ENCODE assay signal across 8 mouse cellular contexts in genomic region chr5:122925534-122925958, GRCm38 (mm10).
DNase-seq lines count a peak whose midpoint lies in the region; ATAC-seq lines count a peak whose summit lies in the region.

No protein-coding gene starts in this region.

- H3K27me3 ChIP-seq in midbrain, embryonic 10.5 days (ENCODE audit: low read depth, poor library complexity, severe bottlenecking) = no peaks in the 10 kb centered on the region
- no peaks in the 10 kb centered on the region for H3K27me3 ChIP-seq in midbrain, embryonic 13.5 days
- H3K27me3 ChIP-seq in hindbrain, embryonic 15.5 days = no peaks in the 10 kb centered on the region

- no peaks in the 10 kb centered on the region for H3K4me1 ChIP-seq in midbrain, embryonic 10.5 days
- 0 out of 2 replicates have a peak, but pooled peaks cover 4% of the 10 kb centered on the region for H3K4me1 ChIP-seq in midbrain, embryonic 13.5 days (replicated peaks)
- H3K4me1 ChIP-seq in hindbrain, embryonic 15.5 days (replicated peaks) = 0 out of 2 replicates have a peak, but pooled peaks cover 5% of the 10 kb centered on the region

- no peaks in the 10 kb centered on the region for H3K9me3 ChIP-seq in midbrain, embryonic 10.5 days (replicated peaks)
- no peaks in the 10 kb centered on the region for H3K9me3 ChIP-seq in midbrain, embryonic 13.5 days
- no peaks in the 10 kb centered on the region for H3K9me3 ChIP-seq in hindbrain, embryonic 15.5 days

- H3K9ac ChIP-seq in midbrain, embryonic 13.5 days (replicated peaks) = no peak overlapping the region
- H3K9ac ChIP-seq in hindbrain, embryonic 15.5 days = no peak overlapping the region

- H3K27ac ChIP-seq in midbrain, embryonic 10.5 days (replicated peaks) = no peak overlapping the region
- H3K27ac ChIP-seq in midbrain, embryonic 13.5 days = no peak overlapping the region
- H3K27ac ChIP-seq in hindbrain, embryonic 15.5 days (replicated peaks) = peak overlapping the region; percentile 37; the same call in 1 of the 2 replicates

- peak; percentile 47 for DNase-seq in midbrain, embryonic 10.5 days (ENCODE audit: low spot score)
- DNase-seq in cerebellum, postnatal 14 days = peak; percentile 85 to 88
- DNase-seq in frontal cortex, postnatal 36 days (ENCODE audit: low spot score in 2 of 2) = peak; percentile 60 to 75
- peak; percentile 54 to 55 for DNase-seq in layer of hippocampus, postnatal 36 days
- peak; percentile 83 for DNase-seq in lung, postnatal 14 days
- DNase-seq in right cerebral cortex, postnatal 14 days = peak; percentile 80

- H3K36me3 ChIP-seq in midbrain, embryonic 10.5 days = peaks cover 39% of the 10 kb centered on the region
- H3K36me3 ChIP-seq in midbrain, embryonic 13.5 days = no peaks in the 10 kb centered on the region
- H3K36me3 ChIP-seq in hindbrain, embryonic 15.5 days = no peaks in the 10 kb centered on the region

- no peak overlapping the region for H3K4me2 ChIP-seq in midbrain, embryonic 13.5 days (replicated peaks)
- peak overlapping the region; percentile 30 for H3K4me2 ChIP-seq in hindbrain, embryonic 15.5 days

- ATAC-seq in midbrain, embryonic 13.5 days = no peak
- peak; percentile 45; the same call in 1 of the 2 replicates for ATAC-seq in hindbrain, embryonic 15.5 days (ENCODE audit: low FRiP score, low read depth)

- WGBS in midbrain, embryonic 10.5 days = 52% methylated on average over 7 of the region's 7 CpGs
- WGBS in midbrain, embryonic 13.5 days = 36% methylated on average over 7 of the region's 7 CpGs
- 32% methylated on average over 7 of the region's 7 CpGs for WGBS in hindbrain, embryonic 15.5 days

- H3K4me3 ChIP-seq in midbrain, embryonic 10.5 days = no peak overlapping the region
- H3K4me3 ChIP-seq in midbrain, embryonic 13.5 days (replicated peaks) = no peak overlapping the region
- H3K4me3 ChIP-seq in hindbrain, embryonic 15.5 days = no peak overlapping the region
